In genomic region chr7:144037966-144038669, GRCm38 (mm10) we compare ENCODE assay signal across 7 mouse cellular contexts. TPM values are rescaled to one million over a fixed set of nuclear protein-coding genes. Genes with fewer than 3 reads are reported as not detected.
DNase-seq lines count a peak whose midpoint lies in the region; ATAC-seq lines count a peak whose summit lies in the region.

No protein-coding gene starts in this region.

- DNase-seq in adrenal gland, postnatal 10 days, result peak; percentile 90
- peak; percentile 38 for DNase-seq in cerebellum, adult 9-10 months
- peak; percentile 34 for DNase-seq in gastrocnemius, postnatal 14 days
- DNase-seq in liver, embryonic 13.5 days, result no peak
- peak; percentile 97 for DNase-seq in retina, postnatal 1 day
- DNase-seq in spleen, postnatal 10 days (ENCODE audit: low spot score in 2 of 2), result no peak

- peak; percentile 82 for ATAC-seq in intestine, embryonic 16.5 days
- ATAC-seq in liver, embryonic 13.5 days (ENCODE audit: low read depth), result 0 out of 2 replicates have a peak, but pooled peaks have one; percentile 17

- intact Hi-C loops in gastrocnemius, postnatal 14 days (cut with DNase I; ENCODE audit: low total_unique reads), result no loop called here

- no peaks in the 10 kb centered on the region for H3K9me3 ChIP-seq in intestine, embryonic 16.5 days (ENCODE audit: control insufficient read depth, low read length)
- no peaks in the 10 kb centered on the region for H3K9me3 ChIP-seq in liver, embryonic 13.5 days (replicated peaks)

- peaks cover 11% of the 10 kb centered on the region; the same call in 1 of the 2 replicates for H3K4me1 ChIP-seq in intestine, embryonic 16.5 days (ENCODE audit: control insufficient read depth, insufficient read depth, low read length)
- H3K4me1 ChIP-seq in liver, embryonic 13.5 days (replicated peaks), result peaks cover 14% of the 10 kb centered on the region

- no peak overlapping the region for H3K4me3 ChIP-seq in intestine, embryonic 16.5 days (ENCODE audit: low read length)
- H3K4me3 ChIP-seq in liver, embryonic 13.5 days (replicated peaks), result no peak overlapping the region

- no peak overlapping the region for H3K27ac ChIP-seq in intestine, embryonic 16.5 days (ENCODE audit: low read length)
- H3K27ac ChIP-seq in liver, embryonic 13.5 days, result no peak overlapping the region

- H3K9ac ChIP-seq in intestine, embryonic 16.5 days (ENCODE audit: low read depth, low read length), result 0 out of 2 replicates have a peak overlapping the region, but pooled peaks have one; percentile 31
- no peak overlapping the region for H3K9ac ChIP-seq in liver, embryonic 13.5 days

- H3K27me3 ChIP-seq in intestine, embryonic 16.5 days (replicated peaks; ENCODE audit: control insufficient read depth, insufficient read depth, low read length), result no peaks in the 10 kb centered on the region
- H3K27me3 ChIP-seq in liver, embryonic 13.5 days, result no peaks in the 10 kb centered on the region

- no peaks in the 10 kb centered on the region for H3K36me3 ChIP-seq in intestine, embryonic 16.5 days (ENCODE audit: control insufficient read depth, insufficient read depth, low read length)
- H3K36me3 ChIP-seq in liver, embryonic 13.5 days, result no peaks in the 10 kb centered on the region

- no peak overlapping the region for H3K4me2 ChIP-seq in intestine, embryonic 16.5 days (ENCODE audit: low read depth, low read length)
- H3K4me2 ChIP-seq in liver, embryonic 13.5 days, result no peak overlapping the region

- WGBS in intestine, embryonic 16.5 days, result 47% methylated on average over 9 of the region's 9 CpGs
- WGBS in liver, embryonic 13.5 days (ENCODE audit: insufficient replicate concordance), result 54% methylated on average over 9 of the region's 9 CpGs

RNA-seq across cellular contexts. Expression of gene Shank2, which starts 36.4 kb away (rescaled TPM):
- total RNA-seq in adrenal gland, postnatal 10 days (2021), result 1 to 10 TPM; 3.6 to 6.5 TPM
- total RNA-seq in gastrocnemius, postnatal 14 days (2021), result under 1 TPM; 0.07 to 0.39 TPM
- polyA plus RNA-seq in intestine, embryonic 16.5 days (2015; fragmentation: Nextera tagmentation; extraction: Ambion mirVana), result 1.0 and 1.2 TPM in 2 replicates
- 0.22 and 0.30 TPM in 2 replicates for polyA plus RNA-seq in liver, embryonic 13.5 days (2015; fragmentation: Nextera tagmentation; extraction: Ambion mirVana)

Comparison
In these comparisons a context has a peak if more than half of its experiments do, and no peak if none do; other contexts are left out.
1. DNase-seq: peak in adrenal gland, postnatal 10 days (single experiment), cerebellum, adult 9-10 months (single experiment), gastrocnemius, postnatal 14 days (single experiment) and retina, postnatal 1 day (single experiment); none in liver, embryonic 13.5 days (single experiment) and spleen, postnatal 10 days (0 of 2).